Mouse (Mus musculus): ENCODE results near the gene Slc25a26. TPM values are rescaled to one million over a fixed set of nuclear protein-coding genes. Genes with fewer than 3 reads are reported as not detected.
A peak's percentile ranks its signal among the peaks of the same experiment; 100 is the strongest.

Gene Slc25a26
- polyA plus RNA-seq, 1 experiment from 2014 or later = 7.8 TPM

GRCm38 (mm10) chr6:94592243-94592642 is 92.1 kb downstream of the Slc25a26 start:
- H3K27me3 ChIP-seq = no peaks in the 10 kb centered on the region
- no peak overlapping the region for H3K4me2 ChIP-seq
- peak overlapping the region; percentile 2; the same call in 1 of the 2 replicates for H3K27ac ChIP-seq
- H3K4me1 ChIP-seq = peaks cover 40% of the 10 kb centered on the region
- H3K4me3 ChIP-seq = no peak overlapping the region
- H3K36me3 ChIP-seq = no peaks in the 10 kb centered on the region
- peak; percentile 70; the same call in 1 of the 2 replicates for ATAC-seq (ENCODE audit: insufficient number of reproducible peaks, low FRiP score, low TSS enrichment, low read depth)
- WGBS = 4% methylated on average over 8 of the region's 8 CpGs
- H3K9me3 ChIP-seq = no peaks in the 10 kb centered on the region
- no peak overlapping the region for H3K9ac ChIP-seq

DNA sequence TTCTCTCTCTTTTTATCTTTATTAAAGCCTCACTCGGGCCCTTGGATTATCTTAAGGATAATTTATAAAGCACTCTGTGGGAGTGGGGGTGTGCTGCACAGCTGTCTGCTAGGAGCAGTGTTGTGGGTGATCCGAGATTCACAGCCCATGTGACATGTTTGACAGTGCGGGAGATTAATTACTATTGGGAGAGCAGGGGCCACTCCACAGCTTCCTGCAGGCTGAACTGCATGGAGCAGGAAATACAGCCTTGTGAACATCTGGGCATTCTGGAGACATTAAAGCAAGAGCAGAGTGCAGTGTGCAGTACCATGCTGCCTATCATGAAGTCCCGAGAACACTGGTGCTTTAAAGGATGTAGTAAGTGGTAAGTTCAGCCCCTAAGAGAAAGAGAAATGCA is 92.6 kb downstream of the Slc25a26 start:
- peaks cover 40% of the 10 kb centered on the region for H3K4me1 ChIP-seq
- H3K9ac ChIP-seq = no peak overlapping the region
- H3K36me3 ChIP-seq = no peaks in the 10 kb centered on the region
- no peaks in the 10 kb centered on the region for H3K27me3 ChIP-seq
- H3K27ac ChIP-seq = peak overlapping the region; percentile 2; the same call in 1 of the 2 replicates
- H3K4me2 ChIP-seq = no peak overlapping the region
- 0 out of 2 replicates have a peak, but pooled peaks have one; percentile 41 for ATAC-seq (ENCODE audit: insufficient number of reproducible peaks, low FRiP score, low TSS enrichment, low read depth)
- 4% methylated on average over 4 of the region's 4 CpGs for WGBS
- no peak overlapping the region for H3K4me3 ChIP-seq
- no peaks in the 10 kb centered on the region for H3K9me3 ChIP-seq

DNA sequence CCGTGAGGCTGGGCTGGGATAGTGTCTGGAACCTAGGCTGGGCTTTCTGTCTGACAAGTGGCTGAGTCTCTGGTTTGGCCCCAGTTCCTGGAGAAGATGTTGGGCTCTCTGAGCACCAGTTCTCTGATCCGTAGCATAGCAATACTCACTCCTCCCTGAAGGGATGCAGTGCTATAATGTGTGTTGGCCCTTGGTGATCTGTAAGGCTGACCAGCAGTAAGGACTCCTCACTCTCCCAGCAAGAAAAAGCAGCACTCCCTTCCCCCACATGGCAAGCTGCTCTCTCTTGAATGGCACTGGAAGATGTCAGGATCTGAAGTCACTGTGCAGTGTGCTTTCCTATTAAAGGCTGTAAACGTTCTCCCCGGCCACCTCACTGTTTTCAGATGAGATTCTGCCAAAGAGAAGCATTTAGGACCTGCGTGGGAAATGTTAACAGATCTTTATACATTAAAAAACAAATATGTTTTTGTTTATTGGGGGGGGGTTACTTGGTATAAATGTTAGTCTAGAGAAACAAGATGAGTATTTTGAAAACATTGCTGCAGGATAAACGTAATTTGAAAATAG is 94.0 kb downstream of the Slc25a26 start:
- H3K27ac ChIP-seq = no peak overlapping the region
- no peak overlapping the region for H3K9ac ChIP-seq
- no peak overlapping the region for H3K4me3 ChIP-seq
- no peak for ATAC-seq (ENCODE audit: insufficient number of reproducible peaks, low FRiP score, low TSS enrichment, low read depth)
- no peaks in the 10 kb centered on the region for H3K9me3 ChIP-seq
- peaks cover 40% of the 10 kb centered on the region for H3K4me1 ChIP-seq
- 56% methylated on average over 6 of the region's 6 CpGs for WGBS
- H3K4me2 ChIP-seq = no peak overlapping the region
- no peaks in the 10 kb centered on the region for H3K36me3 ChIP-seq
- no peaks in the 10 kb centered on the region for H3K27me3 ChIP-seq

DNA sequence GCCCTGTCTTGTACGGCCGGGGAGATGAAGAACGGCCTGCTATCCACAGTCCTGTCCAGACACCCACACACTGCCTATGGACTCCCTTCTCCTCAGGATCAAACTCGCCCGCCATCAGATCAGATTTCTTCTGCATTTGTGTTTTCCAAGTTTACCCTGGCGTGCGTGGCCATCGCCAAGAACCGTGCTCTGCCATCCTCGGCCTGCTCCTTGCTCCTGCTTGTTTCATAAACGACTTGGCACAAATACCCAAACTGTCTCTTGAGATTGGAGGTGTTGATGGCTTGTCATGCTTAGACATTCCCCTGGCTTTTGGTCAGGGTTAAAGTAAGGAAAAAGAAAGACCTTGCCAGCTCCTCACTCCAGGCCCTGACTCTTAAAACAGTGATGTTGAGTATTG is 94.6 kb downstream of the Slc25a26 start:
- no peak overlapping the region for H3K4me2 ChIP-seq
- no peaks in the 10 kb centered on the region for H3K36me3 ChIP-seq
- no peaks in the 10 kb centered on the region for H3K9me3 ChIP-seq
- no peak overlapping the region for H3K9ac ChIP-seq
- H3K4me1 ChIP-seq = peaks cover 40% of the 10 kb centered on the region
- H3K27ac ChIP-seq = no peak overlapping the region
- ATAC-seq (ENCODE audit: insufficient number of reproducible peaks, low FRiP score, low TSS enrichment, low read depth) = no peak
- no peaks in the 10 kb centered on the region for H3K27me3 ChIP-seq
- 76% methylated on average over 11 of the region's 11 CpGs for WGBS
- H3K4me3 ChIP-seq = no peak overlapping the region

DNA sequence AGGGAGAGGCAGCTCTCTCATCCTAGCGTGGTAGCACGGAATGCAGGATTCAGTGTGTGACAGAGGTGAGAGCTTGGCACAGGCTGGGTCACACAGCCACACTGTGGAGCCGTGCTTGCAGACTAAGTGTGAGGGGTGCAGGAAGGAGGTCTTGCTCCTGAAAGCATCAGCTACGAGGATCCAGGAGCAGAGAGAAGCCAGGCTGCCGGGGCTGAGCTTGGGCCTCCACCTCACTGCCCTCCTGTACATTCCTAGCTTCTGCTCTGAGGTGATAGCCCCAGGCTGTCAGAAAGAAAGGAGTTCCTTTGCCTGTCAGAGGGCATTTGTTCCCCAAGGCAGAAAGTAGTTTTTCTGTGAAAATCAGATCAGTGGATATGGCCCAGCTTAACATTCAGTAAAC is 95.1 kb downstream of the Slc25a26 start:
- Histone ChIP-seq H3K27me3 (no peaks in the 10 kb centered on the region), H3K36me3 (peaks cover 4% of the 10 kb centered on the region; the same call in 1 of the 2 replicates), H3K4me3 (no peak overlapping the region), H3K27ac (no peak overlapping the region), H3K4me1 (peaks cover 40% of the 10 kb centered on the region), H3K4me2 (no peak overlapping the region), H3K9me3 (no peaks in the 10 kb centered on the region), H3K9ac (no peak overlapping the region)
- WGBS = 61% methylated on average over 5 of the region's 5 CpGs
- ATAC-seq (ENCODE audit: insufficient number of reproducible peaks, low FRiP score, low TSS enrichment, low read depth) = no peak

DNA sequence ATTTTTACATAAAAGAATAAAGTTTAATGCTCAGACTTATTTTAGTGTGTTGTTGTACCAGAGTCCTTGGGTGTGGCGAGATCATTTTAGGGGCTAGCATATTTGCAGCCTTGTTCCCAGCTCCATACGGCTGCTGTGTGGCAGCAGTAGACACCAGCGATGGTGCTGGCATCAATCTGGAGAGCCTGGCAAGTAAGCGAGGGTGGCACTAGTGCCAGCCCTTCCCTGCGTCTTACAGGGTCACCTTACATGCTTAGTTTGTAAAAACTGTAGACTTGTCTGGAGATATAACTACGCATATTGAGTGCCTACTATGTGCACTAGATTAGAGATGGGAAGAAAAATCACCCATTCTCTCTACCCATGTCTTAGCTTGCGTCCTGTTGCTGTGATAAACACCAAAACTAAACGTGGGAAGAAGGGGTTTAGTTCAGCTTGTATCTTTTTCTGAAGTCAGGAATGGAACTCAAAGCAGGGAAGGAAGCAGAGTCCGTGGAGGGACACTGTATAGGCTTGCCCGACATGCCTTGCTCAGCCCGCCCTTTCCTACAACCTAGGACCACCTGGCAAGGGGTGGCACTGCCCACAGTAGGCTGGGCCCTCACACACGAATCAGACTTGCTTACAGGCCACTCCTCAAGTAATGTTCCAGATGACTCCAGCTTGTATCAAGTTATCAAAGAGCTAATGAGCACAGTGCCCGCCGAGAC is 96.1 kb downstream of the Slc25a26 start:
- Histone ChIP-seq H3K4me2 (no peak overlapping the region), H3K9ac (no peak overlapping the region), H3K27ac (no peak overlapping the region), H3K27me3 (no peaks in the 10 kb centered on the region), H3K4me1 (peaks cover 40% of the 10 kb centered on the region), H3K36me3 (peaks cover 6% of the 10 kb centered on the region; the same call in 1 of the 2 replicates), H3K9me3 (no peaks in the 10 kb centered on the region), H3K4me3 (no peak overlapping the region)
- WGBS = 75% methylated on average over 14 of the region's 14 CpGs
- no peak for ATAC-seq (ENCODE audit: insufficient number of reproducible peaks, low FRiP score, low TSS enrichment, low read depth)

DNA sequence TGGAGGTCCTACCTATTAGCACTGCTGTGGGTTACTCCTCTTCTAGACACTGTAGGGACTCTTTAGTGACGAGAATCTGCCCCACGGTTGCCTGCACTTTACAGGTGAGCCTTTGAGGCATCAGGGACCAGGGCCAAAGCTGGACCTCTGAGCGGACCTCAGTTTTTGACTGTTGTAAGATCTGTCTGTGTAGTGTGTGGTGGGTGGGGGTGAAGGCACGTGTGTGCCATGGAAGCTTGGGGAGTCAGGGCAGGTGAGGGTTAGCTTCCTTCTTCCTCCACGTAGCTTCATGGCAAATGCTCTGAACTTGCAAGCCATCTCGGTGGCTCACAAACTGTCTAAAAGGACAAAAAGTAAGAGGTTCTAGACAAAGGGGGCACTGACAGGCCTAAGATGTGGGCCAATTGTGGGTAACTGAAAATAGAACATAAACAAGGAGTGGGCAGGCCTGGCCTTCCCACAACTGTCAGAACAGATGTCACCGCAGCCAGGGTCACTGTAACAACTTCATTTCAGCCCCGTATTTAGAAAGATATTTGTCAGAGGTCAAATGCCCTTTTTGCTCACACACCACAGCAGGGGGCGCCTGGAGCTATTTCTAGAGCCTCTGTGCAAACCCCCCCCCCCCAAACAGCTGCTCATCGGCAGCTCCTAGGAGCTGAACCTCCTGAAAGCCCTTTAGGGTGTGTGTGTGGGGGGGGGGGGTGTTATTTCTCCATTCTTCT is 96.8 kb downstream of the Slc25a26 start:
- no peak for ATAC-seq (ENCODE audit: insufficient number of reproducible peaks, low FRiP score, low TSS enrichment, low read depth)
- Histone ChIP-seq H3K9me3 (no peaks in the 10 kb centered on the region), H3K36me3 (peaks cover 6% of the 10 kb centered on the region; the same call in 1 of the 2 replicates), H3K4me1 (peaks cover 40% of the 10 kb centered on the region), H3K27me3 (no peaks in the 10 kb centered on the region), H3K4me2 (no peak overlapping the region), H3K9ac (no peak overlapping the region), H3K27ac (no peak overlapping the region), H3K4me3 (no peak overlapping the region)
- WGBS = 66% methylated on average over 10 of the region's 10 CpGs

- WGBS = 62% methylated on average over 12 of the region's 12 CpGs
- Histone ChIP-seq H3K36me3 (peaks cover 17% of the 10 kb centered on the region; the same call in 1 of the 2 replicates), H3K4me2 (no peak overlapping the region), H3K4me1 (peaks cover 29% of the 10 kb centered on the region), H3K9ac (no peak overlapping the region), H3K27ac (peak overlapping the region; percentile 1; the same call in 1 of the 2 replicates), H3K9me3 (no peaks in the 10 kb centered on the region), H3K27me3 (no peaks in the 10 kb centered on the region), H3K4me3 (no peak overlapping the region)
- 0 out of 2 replicates have a peak, but pooled peaks have one; percentile 18 for ATAC-seq (ENCODE audit: insufficient number of reproducible peaks, low FRiP score, low TSS enrichment, low read depth)
Observed at GRCm38 (mm10) chr6:94598421-94598820, 98.3 kb downstream of the Slc25a26 start.

- Histone ChIP-seq H3K36me3 (peaks cover 23% of the 10 kb centered on the region), H3K27ac (no peak overlapping the region), H3K9ac (no peak overlapping the region), H3K9me3 (no peaks in the 10 kb centered on the region), H3K4me2 (no peak overlapping the region), H3K4me3 (no peak overlapping the region), H3K27me3 (no peaks in the 10 kb centered on the region), H3K4me1 (peaks cover 31% of the 10 kb centered on the region)
- ATAC-seq (ENCODE audit: insufficient number of reproducible peaks, low FRiP score, low TSS enrichment, low read depth) = no peak
- 87% methylated on average over 13 of the region's 13 CpGs for WGBS
Observed at GRCm38 (mm10) chr6:94599016-94599415, 98.9 kb downstream of the Slc25a26 start.

GRCm38 (mm10) chr6:94601101-94601500 is 101.0 kb downstream of the Slc25a26 start:
- H3K36me3 ChIP-seq = peaks cover 42% of the 10 kb centered on the region
- H3K27me3 ChIP-seq = no peaks in the 10 kb centered on the region
- peaks cover 14% of the 10 kb centered on the region; the same call in 1 of the 2 replicates for H3K4me1 ChIP-seq
- no peaks in the 10 kb centered on the region for H3K9me3 ChIP-seq
- no peak overlapping the region for H3K4me3 ChIP-seq
- H3K4me2 ChIP-seq = no peak overlapping the region
- 87% methylated on average over 5 of the region's 5 CpGs for WGBS
- H3K9ac ChIP-seq = no peak overlapping the region
- ATAC-seq (ENCODE audit: insufficient number of reproducible peaks, low FRiP score, low TSS enrichment, low read depth) = no peak
- no peak overlapping the region for H3K27ac ChIP-seq

GRCm38 (mm10) chr6:94601811-94602210 is 101.7 kb downstream of the Slc25a26 start:
- Histone ChIP-seq H3K4me2 (no peak overlapping the region), H3K4me3 (no peak overlapping the region), H3K4me1 (peaks cover 7% of the 10 kb centered on the region; the same call in 1 of the 2 replicates), H3K36me3 (peaks cover 49% of the 10 kb centered on the region), H3K9ac (no peak overlapping the region), H3K9me3 (no peaks in the 10 kb centered on the region), H3K27ac (no peak overlapping the region), H3K27me3 (no peaks in the 10 kb centered on the region)
- WGBS = 57% methylated on average over 5 of the region's 5 CpGs
- no peak for ATAC-seq (ENCODE audit: insufficient number of reproducible peaks, low FRiP score, low TSS enrichment, low read depth)

- peaks cover 7% of the 10 kb centered on the region; the same call in 1 of the 2 replicates for H3K4me1 ChIP-seq
- peaks cover 70% of the 10 kb centered on the region for H3K36me3 ChIP-seq
- H3K27me3 ChIP-seq = no peaks in the 10 kb centered on the region
- no peak overlapping the region for H3K27ac ChIP-seq
- H3K9ac ChIP-seq = no peak overlapping the region
- ATAC-seq (ENCODE audit: insufficient number of reproducible peaks, low FRiP score, low TSS enrichment, low read depth) = no peak
- 31% methylated on average over 3 of the region's 3 CpGs for WGBS
- H3K9me3 ChIP-seq = no peaks in the 10 kb centered on the region
- no peak overlapping the region for H3K4me3 ChIP-seq
- no peak overlapping the region for H3K4me2 ChIP-seq
Observed at GRCm38 (mm10) chr6:94604072-94604471, 103.9 kb downstream of the Slc25a26 start.
